Mouse (Mus musculus) hindbrain, embryonic 15.5 days (tissue): ENCODE data around the gene Mcu. TPM values are rescaled to one million over a fixed set of nuclear protein-coding genes. Genes with fewer than 3 reads are reported as not detected.

ENCODE experiments used
- ATAC-seq: fragments of 200-750 bp; cut with Nextera tagmentation; 2 replicates; pipeline ENCODE4 v1.8.0; 2017; ENCODE audit warnings: low read depth, moderate number of reproducible peaks, moderate TSS enrichment; ENCODE audit not compliant: low FRiP score
- H3K27ac ChIP-seq: fragments of 300-500 bp; sonication (generic); replicated peaks from 2 replicates; pipeline ENCODE4 v1.5.1; 2015; ENCODE audit warnings: mild to moderate bottlenecking, inconsistent platforms
- H3K27me3 ChIP-seq: fragments of 300-500 bp; sonication (generic); 2 replicates; pipeline ENCODE4 v1.6.1; 2015; ENCODE audit warnings: control low read depth, inconsistent platforms
- H3K36me3 ChIP-seq: fragments of 300-500 bp; sonication (generic); 2 replicates; pipeline ENCODE4 v1.6.1; 2015; ENCODE audit warnings: control low read depth, inconsistent platforms
- H3K4me1 ChIP-seq: fragments of 300-500 bp; sonication (generic); replicated peaks from 2 replicates; pipeline ENCODE4 v1.6.1; 2015; ENCODE audit warnings: control low read depth, inconsistent platforms
- H3K4me2 ChIP-seq: fragments of 300-500 bp; sonication (generic); 2 replicates; pipeline ENCODE4 v1.6.1; 2015; ENCODE audit warnings: moderate library complexity, mild to moderate bottlenecking, inconsistent platforms
- H3K4me3 ChIP-seq: fragments of 300-500 bp; sonication (generic); 2 replicates; pipeline ENCODE4 v1.5.1; 2015; ENCODE audit warnings: mild to moderate bottlenecking, inconsistent platforms
- H3K9ac ChIP-seq: fragments of 300-500 bp; sonication (generic); 2 replicates; pipeline ENCODE4 v1.6.1; 2015; ENCODE audit warnings: inconsistent platforms
- H3K9me3 ChIP-seq: fragments of 300-500 bp; sonication (generic); 2 replicates; pipeline ENCODE4 v1.6.1; 2016; ENCODE audit warnings: control low read depth, inconsistent platforms
- WGBS: fragments of 180-500 bp; shearing (Covaris S2); methylation state at CpG from one replicate; pipeline ENCODE4 v1.1.7; 2015; 5-methylcytosine and 5-hydroxymethylcytosine counted together
- polyA plus RNA-seq: library from polyadenylated mRNA; unstranded; fragments of >200 nt; fragmentation: Nextera tagmentation; extraction: Ambion mirVana; gene quantifications from 2 replicates; pipeline ENCODE4 v1.2.1, GENCODE M21; 2015

Gene Mcu
- polyA plus RNA-seq, 1 experiment from 2014 or later = 34.6 TPM

GRCm38 (mm10) chr10:59465546-59465945 is 150.9 kb downstream of the Mcu start:
- Histone ChIP-seq H3K9ac (no peak overlapping the region), H3K4me3 (no peak overlapping the region), H3K4me1 (peaks cover 6% of the 10 kb centered on the region; the same call in 1 of the 2 replicates), H3K4me2 (no peak overlapping the region), H3K27ac (no peak overlapping the region), H3K27me3 (no peaks in the 10 kb centered on the region), H3K36me3 (0 out of 2 replicates have a peak, but pooled peaks cover 5% of the 10 kb centered on the region), H3K9me3 (no peaks in the 10 kb centered on the region)
- ATAC-seq = no peak
- WGBS = 74% methylated on average over 3 of the region's 3 CpGs

- ATAC-seq = no peak
- Histone ChIP-seq H3K27me3 (no peaks in the 10 kb centered on the region), H3K9ac (no peak overlapping the region), H3K4me1 (peaks cover 6% of the 10 kb centered on the region; the same call in 1 of the 2 replicates), H3K9me3 (no peaks in the 10 kb centered on the region), H3K4me3 (no peak overlapping the region), H3K4me2 (no peak overlapping the region), H3K36me3 (0 out of 2 replicates have a peak, but pooled peaks cover 5% of the 10 kb centered on the region), H3K27ac (no peak overlapping the region)
- 86% methylated on average over 6 of the region's 6 CpGs for WGBS
Measured at GRCm38 (mm10) chr10:59462307-59462706, 154.2 kb downstream of the Mcu start.

- Histone ChIP-seq H3K4me2 (no peak overlapping the region), H3K9ac (no peak overlapping the region), H3K4me1 (no peaks in the 10 kb centered on the region), H3K27me3 (no peaks in the 10 kb centered on the region), H3K9me3 (no peaks in the 10 kb centered on the region), H3K36me3 (0 out of 2 replicates have a peak, but pooled peaks cover 1% of the 10 kb centered on the region), H3K27ac (no peak overlapping the region), H3K4me3 (no peak overlapping the region)
- 82% methylated on average over 12 of the region's 12 CpGs for WGBS
- ATAC-seq = 0 out of 2 replicates have a peak, but pooled peaks have one; percentile 46
Measured at GRCm38 (mm10) chr10:59459767-59460166, 156.7 kb downstream of the Mcu start.

GRCm38 (mm10) chr10:59454631-59455030 is 161.9 kb downstream of the Mcu start:
- no peak for ATAC-seq
- no peak overlapping the region for H3K27ac ChIP-seq
- WGBS = 97% methylated on average over 15 of the region's 15 CpGs
- no peaks in the 10 kb centered on the region for H3K9me3 ChIP-seq
- no peaks in the 10 kb centered on the region for H3K27me3 ChIP-seq
- no peak overlapping the region for H3K4me2 ChIP-seq
- no peak overlapping the region for H3K4me3 ChIP-seq
- 0 out of 2 replicates have a peak, but pooled peaks cover 3% of the 10 kb centered on the region for H3K36me3 ChIP-seq
- H3K4me1 ChIP-seq = no peaks in the 10 kb centered on the region
- no peak overlapping the region for H3K9ac ChIP-seq

GRCm38 (mm10) chr10:59451839-59452238 is 164.7 kb downstream of the Mcu start:
- Histone ChIP-seq H3K9ac (no peak overlapping the region), H3K36me3 (0 out of 2 replicates have a peak, but pooled peaks cover 3% of the 10 kb centered on the region), H3K4me1 (no peaks in the 10 kb centered on the region), H3K4me3 (no peak overlapping the region), H3K27me3 (no peaks in the 10 kb centered on the region), H3K9me3 (no peaks in the 10 kb centered on the region), H3K27ac (no peak overlapping the region), H3K4me2 (no peak overlapping the region)
- ATAC-seq = peak; percentile 60; the same call in 1 of the 2 replicates
- 41% methylated on average over 5 of the region's 5 CpGs for WGBS

- Histone ChIP-seq H3K4me1 (no peaks in the 10 kb centered on the region; the same call in 1 of the 2 replicates), H3K36me3 (no peaks in the 10 kb centered on the region), H3K27ac (no peak overlapping the region), H3K27me3 (no peaks in the 10 kb centered on the region), H3K9me3 (no peaks in the 10 kb centered on the region), H3K4me2 (no peak overlapping the region), H3K4me3 (no peak overlapping the region), H3K9ac (no peak overlapping the region)
- WGBS = 92% methylated on average over 9 of the region's 9 CpGs
- ATAC-seq = no peak
Measured at GRCm38 (mm10) chr10:59447546-59447945, 168.9 kb downstream of the Mcu start.

GRCm38 (mm10) chr10:59446911-59447437 is 169.5 kb downstream of the Mcu start:
- 87% methylated on average over 10 of the region's 10 CpGs for WGBS
- H3K9me3 ChIP-seq = no peaks in the 10 kb centered on the region
- no peak overlapping the region for H3K9ac ChIP-seq
- no peak overlapping the region for H3K4me2 ChIP-seq
- H3K36me3 ChIP-seq = no peaks in the 10 kb centered on the region
- no peak for ATAC-seq
- no peaks in the 10 kb centered on the region for H3K27me3 ChIP-seq
- no peak overlapping the region for H3K27ac ChIP-seq
- no peak overlapping the region for H3K4me3 ChIP-seq
- H3K4me1 ChIP-seq = no peaks in the 10 kb centered on the region; the same call in 1 of the 2 replicates

- Histone ChIP-seq H3K9ac (no peak overlapping the region), H3K4me1 (no peaks in the 10 kb centered on the region; the same call in 1 of the 2 replicates), H3K27me3 (no peaks in the 10 kb centered on the region), H3K4me3 (no peak overlapping the region), H3K36me3 (no peaks in the 10 kb centered on the region), H3K27ac (no peak overlapping the region), H3K4me2 (no peak overlapping the region), H3K9me3 (no peaks in the 10 kb centered on the region)
- WGBS = 32% methylated on average over 8 of the region's 8 CpGs
- ATAC-seq = no peak
Measured at GRCm38 (mm10) chr10:59444635-59445034, 171.9 kb downstream of the Mcu start.

- Histone ChIP-seq H3K27ac (no peak overlapping the region), H3K27me3 (no peaks in the 10 kb centered on the region), H3K9me3 (no peaks in the 10 kb centered on the region), H3K9ac (no peak overlapping the region), H3K4me2 (no peak overlapping the region), H3K4me3 (no peak overlapping the region), H3K4me1 (no peaks in the 10 kb centered on the region; the same call in 1 of the 2 replicates), H3K36me3 (no peaks in the 10 kb centered on the region)
- ATAC-seq = no peak
- 60% methylated on average over 3 of the region's 3 CpGs for WGBS
Measured at GRCm38 (mm10) chr10:59444106-59444505, 172.4 kb downstream of the Mcu start.

- Histone ChIP-seq H3K27ac (no peak overlapping the region), H3K4me2 (no peak overlapping the region), H3K4me3 (no peak overlapping the region), H3K9me3 (no peaks in the 10 kb centered on the region), H3K36me3 (no peaks in the 10 kb centered on the region), H3K9ac (no peak overlapping the region), H3K27me3 (no peaks in the 10 kb centered on the region), H3K4me1 (no peaks in the 10 kb centered on the region; the same call in 1 of the 2 replicates)
- 24% methylated on average over 7 of the region's 7 CpGs for WGBS
- no peak for ATAC-seq
Measured at GRCm38 (mm10) chr10:59443212-59443611, 173.3 kb downstream of the Mcu start.

GRCm38 (mm10) chr10:59441735-59442134 is 174.8 kb downstream of the Mcu start, which contains the start of gene Oit3:
Oit3 (minus strand) TSS chr10:59441778.
- ATAC-seq = no peak
- WGBS = 80% methylated on average over 11 of the region's 11 CpGs

GRCm38 (mm10) chr10:59440177-59440576 is 176.3 kb downstream of the Mcu start:
- ATAC-seq = no peak
- no peak overlapping the region for H3K4me3 ChIP-seq

More at GRCm38 (mm10) chr10:59441735-59442134, 174.8 kb downstream of the Mcu start, which contains the start of gene Oit3:
- Histone ChIP-seq H3K36me3 (no peaks in the 10 kb centered on the region), H3K4me2 (no peak within 1 kb of the TSS), H3K27me3 (no peaks in the 10 kb centered on the region), H3K27ac (no peak within 1 kb of the TSS), H3K9me3 (no peaks in the 10 kb centered on the region), H3K4me1 (no peaks in the 10 kb centered on the region; the same call in 1 of the 2 replicates), H3K9ac (no peak within 1 kb of the TSS), H3K4me3 (no peak within 1 kb of the TSS)

More at GRCm38 (mm10) chr10:59440177-59440576, 176.3 kb downstream of the Mcu start:
- Histone ChIP-seq H3K27me3 (no peaks in the 10 kb centered on the region), H3K9me3 (no peaks in the 10 kb centered on the region), H3K36me3 (no peaks in the 10 kb centered on the region), H3K4me1 (no peaks in the 10 kb centered on the region; the same call in 1 of the 2 replicates), H3K9ac (no peak overlapping the region), H3K4me2 (no peak overlapping the region), H3K27ac (no peak overlapping the region)
- WGBS = 53% methylated on average over 6 of the region's 6 CpGs
